ENCODE assay signal across 9 mouse cellular contexts in genomic region chr13:112835113-112835512, GRCm38 (mm10). TPM values are rescaled to one million over a fixed set of nuclear protein-coding genes. Genes with fewer than 3 reads are reported as not detected.
DNase-seq lines count a peak whose midpoint lies in the region; ATAC-seq and TF ChIP-seq lines count a peak whose summit lies in the region.
"Had no signal": no experiment of that assay in that cellular context is flagged by ENCODE, and none has a peak within 500 bp of the region (broad histone marks: within the 10 kb centered on the region; RNA-seq: fewer than 3 reads in every experiment).

No protein-coding gene starts in this region.

- no peak overlapping the region for H3K9ac ChIP-seq in lung, embryonic 14.5 days

- TF ChIP-seq POLR2A in cerebellum, adult 2 months (IDR thresholded peaks at IDR 0.05; ENCODE audit: borderline replicate concordance, insufficient read depth, low read length), result no peak

- no peaks in the 10 kb centered on the region for H3K27me3 ChIP-seq in cerebellum, adult 2 months (ENCODE audit: control insufficient read depth, insufficient read depth, low read length)
- no peaks in the 10 kb centered on the region for H3K27me3 ChIP-seq in lung, embryonic 14.5 days (ENCODE audit: insufficient read depth, low read length)

- TF ChIP-seq CTCF in cerebellum, adult 2 months (IDR thresholded peaks at IDR 0.05; ENCODE audit: borderline replicate concordance, insufficient read depth, low read depth, low read length), result no peak
- no peak for TF ChIP-seq CTCF in lung, embryonic 14.5 days (IDR thresholded peaks at IDR 0.05; ENCODE audit: low read depth)

- peak overlapping the region; percentile 36 for H3K4me3 ChIP-seq in cerebellum, adult 2 months (replicated peaks; ENCODE audit: insufficient read depth, low read depth, low read length)
- no peak overlapping the region for H3K4me3 ChIP-seq in lung, embryonic 14.5 days (ENCODE audit: low read depth, low read length)

- H3K27ac ChIP-seq in cerebellum, adult 2 months (ENCODE audit: insufficient read depth, low read length), result no peak overlapping the region
- peak overlapping the region; percentile 24; the same call in 1 of the 2 replicates for H3K27ac ChIP-seq in lung, embryonic 14.5 days (ENCODE audit: low read depth)
- H3K27ac ChIP-seq: macrophage had no signal

- H3K9me3 ChIP-seq in lung, embryonic 14.5 days (ENCODE audit: low read depth, low read length), result no peaks in the 10 kb centered on the region

- DNase-seq in cerebellum, adult 2 months, result peak; percentile 26 to 44
- DNase-seq in cerebellum, adult 11-12 months, result no peak
- peak; percentile 22 for DNase-seq in Muller cell, postnatal 12 days (ENCODE audit: inconsistent ontology term)
- peak; percentile 64 for DNase-seq in gastrocnemius, postnatal 25 days
- peak; percentile 44 for DNase-seq in lung, embryonic 14.5 days
- DNase-seq in ovary, postnatal 36 days (ENCODE audit: low spot score), result no peak
- no peak for DNase-seq in right cerebral cortex, adult 18-20 months

- H3K4me2 ChIP-seq in lung, embryonic 14.5 days, result peak overlapping the region; percentile 32; the same call in 1 of the 2 replicates

- H3K36me3 ChIP-seq in lung, embryonic 14.5 days (ENCODE audit: insufficient read depth), result no peaks in the 10 kb centered on the region

- ATAC-seq in lung, embryonic 14.5 days (ENCODE audit: insufficient read depth), result peak; percentile 84
- no peak for ATAC-seq in megakaryocyte-erythroid progenitor cell, adult 5-6 weeks (replicated peaks; ENCODE audit: low FRiP score, low TSS enrichment, poor library complexity, severe bottlenecking)

- 19% methylated on average over 12 of the region's 12 CpGs for WGBS in cerebellum, adult 2 months
- 29% methylated on average over 12 of the region's 12 CpGs for WGBS in lung, embryonic 14.5 days

- H3K4me1 ChIP-seq in cerebellum, adult 2 months (ENCODE audit: control insufficient read depth, insufficient read depth, low read length), result peaks cover 15% of the 10 kb centered on the region; the same call in 1 of the 2 replicates
- no peaks in the 10 kb centered on the region; the same call in 1 of the 2 replicates for H3K4me1 ChIP-seq in lung, embryonic 14.5 days (ENCODE audit: insufficient read depth)

RNA-seq across cellular contexts. Expression of gene Plpp1, which starts 34.5 kb away (rescaled TPM):
- polyA plus RNA-seq in cerebellum, adult 2 months (2012; rRNA removed), result 31.4 and 35.2 TPM in 2 replicates
- total RNA-seq in gastrocnemius, postnatal 25 days (2021), result 10 to 100 TPM; 35.9 to 43.0 TPM
- 52.7 and 58.5 TPM in 2 replicates for polyA plus RNA-seq in lung, embryonic 14.5 days (2014; fragmentation: Nextera tagmentation; extraction: Ambion mirVana)
- 9.7 and 17.3 TPM in 2 replicates for total RNA-seq in megakaryocyte-erythroid progenitor cell, adult 5-6 weeks (2014; fragmentation: Nextera tagmentation)
- 8.3 and 19.3 TPM in 2 replicates for total RNA-seq in megakaryocyte-erythroid progenitor cell, adult 5-6 weeks (2017)

Comparison
In these comparisons a context has a peak if more than half of its experiments do, and no peak if none do; other contexts are left out.
1. DNase-seq: peak in cerebellum, adult 2 months (2 of 2), Muller cell, postnatal 12 days (single experiment), gastrocnemius, postnatal 25 days (single experiment) and lung, embryonic 14.5 days (single experiment); none in cerebellum, adult 11-12 months (single experiment), ovary, postnatal 36 days (single experiment) and right cerebral cortex, adult 18-20 months (single experiment).